Mouse (Mus musculus) embryonic facial prominence, embryonic 11.5 days (tissue): ENCODE data around the gene Cpne6. TPM values are rescaled to one million over a fixed set of nuclear protein-coding genes. Genes with fewer than 3 reads are reported as not detected.

ENCODE experiments used
- polyA plus RNA-seq: library from polyadenylated mRNA; unstranded; fragments of >200 nt; fragmentation: Nextera tagmentation; extraction: Ambion mirVana; gene quantifications from 2 replicates; pipeline ENCODE4 v1.2.1, GENCODE M21; 2014

Cpne6 gene
- polyA plus RNA-seq, 1 experiment from 2014 or later = 0.24 TPM

Other genes starting within 250 kb of the Cpne6 start
- gene Dhrs4, start 31.7 kb upstream of the Cpne6 start, polyA plus RNA-seq = 49.5 and 58.3 TPM in 2 replicates
- 4.9 TPM in 2 replicates for gene Carmil3, start 19.8 kb upstream of the Cpne6 start, polyA plus RNA-seq
- not detected in 2 replicates for gene Nrl, start 14.5 kb downstream of the Cpne6 start, polyA plus RNA-seq
- 12.7 and 14.6 TPM in 2 replicates for gene Pck2, start 29.8 kb downstream of the Cpne6 start, polyA plus RNA-seq
- 69.7 and 76.6 TPM in 2 replicates for gene Dcaf11, start 49.6 kb downstream of the Cpne6 start, polyA plus RNA-seq
- gene A730061H03Rik, start 50.0 kb downstream of the Cpne6 start, polyA plus RNA-seq = not detected in 2 replicates
- 3.6 and 5.9 TPM in 2 replicates for gene Fitm1, start 65.2 kb downstream of the Cpne6 start, polyA plus RNA-seq
- gene Psme1, start 67.7 kb downstream of the Cpne6 start, polyA plus RNA-seq = 136 and 139 TPM in 2 replicates
- 3.8 and 5.3 TPM in 2 replicates for gene Emc9, start 74.9 kb downstream of the Cpne6 start, polyA plus RNA-seq
- 237 and 259 TPM in 2 replicates for gene Psme2, start 80.7 kb downstream of the Cpne6 start, polyA plus RNA-seq
- 9.7 and 11.8 TPM in 2 replicates for gene Rnf31, start 81.3 kb downstream of the Cpne6 start, polyA plus RNA-seq
- gene Irf9, start 93.1 kb downstream of the Cpne6 start, polyA plus RNA-seq = 4.9 and 5.2 TPM in 2 replicates
- gene Rec8, start 107.6 kb downstream of the Cpne6 start, polyA plus RNA-seq = 3.8 and 4.2 TPM in 2 replicates
- 85.0 and 86.9 TPM in 2 replicates for gene Ipo4, start 125.5 kb downstream of the Cpne6 start, polyA plus RNA-seq
- 2.6 and 3.5 TPM in 2 replicates for gene Gm49378, start 127.5 kb downstream of the Cpne6 start, polyA plus RNA-seq
- gene Tm9sf1, start 133.4 kb downstream of the Cpne6 start, polyA plus RNA-seq = 68.4 and 70.2 TPM in 2 replicates
- gene Tssk4, start 139.7 kb downstream of the Cpne6 start, polyA plus RNA-seq = 0.38 and 0.84 TPM in 2 replicates
- 62.5 and 63.6 TPM in 2 replicates for gene Mdp1, start 150.1 kb downstream of the Cpne6 start, polyA plus RNA-seq
- 60.7 and 67.7 TPM in 2 replicates for gene Gmpr2, start 161.5 kb downstream of the Cpne6 start, polyA plus RNA-seq
- 622 and 636 TPM in 2 replicates for gene Nedd8, start 161.7 kb downstream of the Cpne6 start, polyA plus RNA-seq
- 61.3 and 67.7 TPM in 2 replicates for gene Tinf2, start 171.4 kb downstream of the Cpne6 start, polyA plus RNA-seq
- gene Tgm1, start 203.5 kb downstream of the Cpne6 start, polyA plus RNA-seq = 1.1 and 1.5 TPM in 2 replicates
- 19.9 and 21.5 TPM in 2 replicates for gene Rabggta, start 211.8 kb downstream of the Cpne6 start, polyA plus RNA-seq
- 75.9 and 84.8 TPM in 2 replicates for gene Dhrs1, start 235.2 kb downstream of the Cpne6 start, polyA plus RNA-seq
- 53.8 and 59.4 TPM in 2 replicates for gene Nop9, start 235.2 kb downstream of the Cpne6 start, polyA plus RNA-seq
- gene Cideb, start 248.0 kb downstream of the Cpne6 start, polyA plus RNA-seq = 0.18 and 0.35 TPM in 2 replicates